Mouse (Mus musculus) embryonic fibroblast, embryonic 13.5 days (primary cell): ENCODE results near the gene Msh6.

Experiments used
- CTCF ChIP-seq: IDR thresholded peaks from 2 replicates; pipeline ENCODE4 v1.5.1; 2011; ENCODE audit warnings: mild to moderate bottlenecking, control low read depth, low read length, moderate library complexity, borderline replicate concordance; ENCODE audit not compliant: insufficient read depth
- POLR2A ChIP-seq: IDR thresholded peaks from 2 replicates; pipeline ENCODE4 v1.6.1; 2011; ENCODE audit warnings: low read depth, mild to moderate bottlenecking, control low read depth, low read length, moderate library complexity

DNA sequence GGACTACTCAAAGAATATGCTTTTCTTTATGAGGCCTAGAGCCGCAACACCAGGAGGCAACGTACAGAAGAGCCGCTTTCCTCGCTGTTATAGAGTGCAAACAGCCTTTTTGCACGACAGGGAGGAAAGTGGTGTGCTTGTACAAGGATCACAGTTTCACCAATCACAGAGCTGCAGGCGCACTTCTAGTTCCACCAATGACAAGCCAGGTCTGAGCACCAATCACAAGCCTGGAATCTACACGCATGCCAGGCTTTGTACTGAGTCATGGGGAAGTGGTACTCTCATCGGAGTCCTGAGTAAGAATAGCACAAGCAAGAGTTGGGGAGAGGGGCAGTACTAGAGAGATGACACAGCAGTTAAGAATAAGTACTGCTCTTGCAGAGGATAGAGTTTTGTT lies 40.1 kb upstream of the Msh6 start:
- no peak for TF ChIP-seq CTCF
- TF ChIP-seq POLR2A: no peak
